ENCODE assay signal across 8 mouse cellular contexts in genomic region chr10:76531375-76531774, GRCm38 (mm10). TPM values are rescaled to one million over a fixed set of nuclear protein-coding genes. Genes with fewer than 3 reads are reported as not detected.
DNase-seq lines count a peak whose midpoint lies in the region; ATAC-seq lines count a peak whose summit lies in the region.

TSS of gene Lss (plus strand) at chr10:76531588.

- peak within 1 kb of the TSS; percentile 76 for H3K9ac ChIP-seq in hindbrain, embryonic 15.5 days

- ATAC-seq in hindbrain, embryonic 15.5 days (ENCODE audit: low FRiP score, low read depth): peak; percentile 100

- DNase-seq in T-cell, adult 2 months (ENCODE audit: low spot score): peak; percentile 96
- DNase-seq in cerebellum, postnatal 36 days: peak; percentile 96 to 99
- peak; percentile 96 to 98 for DNase-seq in frontal cortex, postnatal 36 days (ENCODE audit: low spot score in 2 of 2)
- DNase-seq in left cerebral cortex, adult 11 months (ENCODE audit: low spot score): peak; percentile 94
- DNase-seq in lung, postnatal 4 days: peak; percentile 97 to 98
- peak; percentile 95 for DNase-seq in retina, postnatal 7 days (ENCODE audit: low read depth, low spot score)
- DNase-seq in urinary bladder, adult 2 months (ENCODE audit: low spot score): peak; percentile 89

- H3K4me2 ChIP-seq in hindbrain, embryonic 15.5 days: peak within 1 kb of the TSS; percentile 79

- peaks cover 25% of the 10 kb centered on the region for H3K36me3 ChIP-seq in hindbrain, embryonic 15.5 days

- no peaks in the 10 kb centered on the region for H3K9me3 ChIP-seq in hindbrain, embryonic 15.5 days

- H3K4me1 ChIP-seq in hindbrain, embryonic 15.5 days (replicated peaks): peaks cover 40% of the 10 kb centered on the region

- H3K4me3 ChIP-seq in hindbrain, embryonic 15.5 days: peak within 1 kb of the TSS; percentile 90

- peak within 1 kb of the TSS; percentile 87 for H3K27ac ChIP-seq in hindbrain, embryonic 15.5 days (replicated peaks)

- no peaks in the 10 kb centered on the region for H3K27me3 ChIP-seq in hindbrain, embryonic 15.5 days

- under 1% methylated on average over 37 of the region's 37 CpGs for WGBS in hindbrain, embryonic 15.5 days

RNA-seq across cellular contexts. Expression of gene Lss, which starts in this region (rescaled TPM):
- polyA plus RNA-seq in hindbrain, embryonic 15.5 days (2015; fragmentation: Nextera tagmentation; extraction: Ambion mirVana): 37.0 and 39.8 TPM in 2 replicates
- 20.1 and 33.8 TPM in 2 replicates for polyA plus RNA-seq in urinary bladder, adult 2 months (2012; rRNA removed)

Comparison
In these comparisons a context has a peak if more than half of its experiments do, and no peak if none do; other contexts are left out.
1. Peak in every context shown above with its lines: DNase-seq, ATAC-seq, H3K4me3 ChIP-seq and H3K27ac ChIP-seq.